Mouse (Mus musculus) liver, embryonic 14.5 days (tissue): ENCODE results near the gene Tns3.

Source experiments
- CTCF ChIP-seq: IDR thresholded peaks from 2 replicates; pipeline ENCODE4 v1.5.1; 2016; ENCODE audit warnings: antibody characterized with exemption, low read depth, control low read depth
- EP300 ChIP-seq: IDR thresholded peaks from 2 replicates; pipeline ENCODE4 v1.6.1; 2016; ENCODE audit warnings: antibody characterized with exemption, low read depth

GRCm38 (mm10) chr11:8703876-8704275 lies 39.5 kb upstream of the Tns3 start:
- TF ChIP-seq CTCF (no peak), EP300 (no peak)
